Mouse (Mus musculus) mouse embryonic stem cell (cell line): ENCODE results near the gene Akip1.

Source experiments
- in situ Hi-C, 2 experiments: fragments of 300-500 bp; cut with MboI; formaldehyde crosslinking; loops; 1 replicate in 1 of 2; 3 replicates in 1 of 2; pipeline ENCODE4 v1.14.3; 2019 to 2020; ENCODE audit warnings: low sequenced_read_pairs in 2 of 2, low pct_unique_long_range_greater_than_20kb in 1 of 2, mixed read lengths in 1 of 2; ENCODE audit not compliant: unreplicated experiment in 1 of 2

Gene Akip1

GRCm38 (mm10) chr7:109703190-109704015 is at the start of gene Akip1, which contains the start of gene St5:
Gene Akip1 (plus strand): TSS chr7:109703690.
Gene St5 (minus strand): TSS chr7:109703605.
- in situ Hi-C loops: no loop called here

GRCm38 (mm10) chr7:109654871-109655270 is 48.6 kb upstream of the Akip1 start:
- in situ Hi-C loops: no loop called here

DNA sequence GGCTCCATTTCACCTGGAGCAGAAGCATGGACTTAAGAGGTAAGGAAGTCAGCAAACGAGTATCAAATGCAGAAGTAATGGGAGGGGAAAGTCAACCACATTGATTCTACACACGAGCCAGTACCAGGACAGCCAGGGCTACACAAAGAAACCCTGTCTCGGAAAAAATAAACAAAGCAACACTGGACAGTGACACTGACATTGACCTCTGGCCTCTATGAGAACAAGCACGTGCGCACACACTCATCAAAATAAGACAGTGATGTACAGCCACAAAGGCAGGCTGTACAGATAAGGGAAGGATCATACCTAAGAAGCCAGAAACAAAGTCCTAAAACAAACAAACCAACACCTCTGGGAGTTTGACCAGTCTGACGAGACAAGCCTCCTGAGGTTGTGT is 45.6 kb upstream of the Akip1 start:
- in situ Hi-C loops: no loop called here

DNA sequence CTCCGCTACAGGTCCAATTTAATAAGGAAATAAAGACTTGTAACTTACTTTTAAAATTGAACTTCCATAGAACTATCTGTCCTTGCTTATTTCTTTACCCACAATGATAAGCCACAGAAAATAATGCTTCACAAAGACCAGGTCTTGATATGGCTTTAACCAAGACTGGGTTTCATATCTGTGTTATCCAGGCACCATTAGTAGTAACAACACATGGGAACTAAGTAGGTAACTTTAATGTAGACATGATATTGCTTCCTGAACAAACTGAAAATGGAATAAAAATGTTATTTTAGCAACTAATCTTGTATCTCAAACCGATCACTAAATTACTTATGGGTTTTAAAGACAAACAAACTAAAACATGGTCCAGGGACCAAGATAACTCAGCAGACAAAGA is 44.2 kb upstream of the Akip1 start:
- in situ Hi-C loops: no loop called here

DNA sequence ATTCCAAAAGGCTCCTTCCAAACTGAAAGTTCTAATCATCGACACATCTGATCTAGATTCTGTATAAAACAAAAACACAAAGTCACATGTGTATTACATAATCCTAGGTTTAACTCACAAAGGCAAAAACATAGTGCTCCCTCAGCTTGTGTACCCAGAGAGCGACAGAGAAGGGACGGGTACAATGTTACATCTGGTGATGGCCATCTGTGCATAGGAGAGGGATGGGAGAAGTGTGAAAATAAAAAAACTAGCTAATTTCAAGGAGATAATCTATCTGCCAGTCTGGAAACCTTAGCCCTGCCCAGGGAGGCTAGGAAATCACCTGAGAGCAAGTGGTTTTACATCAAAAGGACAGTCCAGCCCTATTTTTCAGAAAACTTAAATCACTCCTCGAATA is 40.9 kb upstream of the Akip1 start:
- in situ Hi-C loops: no loop called here

DNA sequence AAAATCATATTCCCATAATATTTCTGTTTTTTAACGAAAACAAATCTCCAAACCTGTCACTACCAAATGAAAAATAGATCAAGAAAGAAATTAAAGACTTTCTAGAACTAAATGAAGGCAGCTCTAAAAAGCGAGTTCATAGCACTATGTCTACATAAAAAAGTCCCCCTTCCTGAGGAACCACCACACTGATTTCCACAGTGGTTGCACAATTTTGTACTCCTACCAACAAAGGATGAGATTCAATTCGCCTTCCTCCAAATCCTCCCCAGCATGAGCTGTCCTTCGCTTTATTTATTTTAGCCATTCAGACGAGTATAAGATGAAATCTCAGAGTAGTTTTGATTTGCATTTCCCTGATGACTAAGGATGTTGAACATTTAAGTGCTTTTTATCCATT is 36.8 kb upstream of the Akip1 start:
- in situ Hi-C loops: no loop called here

GRCm38 (mm10) chr7:109669426-109670170 is 33.9 kb upstream of the Akip1 start:
- in situ Hi-C loops: no loop called here

GRCm38 (mm10) chr7:109671581-109672471 is 31.7 kb upstream of the Akip1 start:
- in situ Hi-C loops: no loop called here

DNA sequence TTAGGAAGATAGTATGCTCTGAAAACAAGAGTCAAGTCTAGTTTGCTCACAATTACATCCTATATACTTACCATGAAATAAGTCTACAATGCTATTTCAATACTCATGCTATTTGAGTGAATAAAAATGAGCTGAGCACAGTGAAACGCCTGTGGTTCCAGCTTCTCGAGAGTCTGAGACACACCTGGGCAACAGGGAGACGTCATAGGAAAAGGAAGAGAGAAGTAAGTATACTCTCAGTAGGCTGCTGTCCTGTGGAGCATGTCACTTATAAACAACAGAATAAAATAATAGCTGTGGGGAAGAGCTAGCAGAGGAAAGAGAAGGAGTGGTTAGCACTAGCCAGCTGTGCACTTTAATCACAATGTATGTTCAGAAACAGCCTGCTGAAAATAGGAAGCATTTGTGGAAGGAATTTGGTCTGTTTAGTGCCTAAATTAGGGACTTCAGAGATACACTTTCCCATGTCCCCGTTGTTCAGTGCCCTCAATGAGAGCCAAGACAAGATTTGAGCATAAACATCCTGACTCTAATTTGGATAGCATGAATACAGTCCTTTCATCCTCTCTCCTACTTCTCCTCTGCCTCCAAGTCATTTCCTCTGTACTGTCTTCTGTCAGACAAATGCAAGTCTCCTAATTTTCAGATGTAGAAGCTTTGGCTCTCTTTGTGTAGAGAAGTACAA is 28.4 kb upstream of the Akip1 start:
- in situ Hi-C loops: no loop called here

GRCm38 (mm10) chr7:109680284-109680683 is 23.2 kb upstream of the Akip1 start:
- in situ Hi-C loops: no loop called here

DNA sequence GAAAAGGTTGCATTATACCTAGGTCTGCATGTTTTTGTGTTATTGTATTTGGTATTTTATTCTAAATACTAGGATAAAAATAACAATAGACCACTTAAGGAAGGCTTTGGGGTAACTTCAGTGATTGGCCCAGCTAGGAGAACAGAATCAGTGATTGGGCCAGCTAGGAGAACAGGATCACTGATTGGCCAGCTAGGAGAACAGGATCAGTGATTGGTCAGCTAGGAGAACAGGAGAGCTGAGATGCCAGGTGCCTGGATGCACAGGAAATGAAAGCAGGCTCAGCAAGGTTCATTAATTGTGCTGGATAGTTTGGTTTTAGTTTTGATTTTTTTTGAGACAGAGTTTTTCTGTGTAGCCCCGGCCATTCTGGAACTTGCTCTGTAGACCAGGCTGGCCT is 22.6 kb upstream of the Akip1 start:
- in situ Hi-C loops: no loop called here

DNA sequence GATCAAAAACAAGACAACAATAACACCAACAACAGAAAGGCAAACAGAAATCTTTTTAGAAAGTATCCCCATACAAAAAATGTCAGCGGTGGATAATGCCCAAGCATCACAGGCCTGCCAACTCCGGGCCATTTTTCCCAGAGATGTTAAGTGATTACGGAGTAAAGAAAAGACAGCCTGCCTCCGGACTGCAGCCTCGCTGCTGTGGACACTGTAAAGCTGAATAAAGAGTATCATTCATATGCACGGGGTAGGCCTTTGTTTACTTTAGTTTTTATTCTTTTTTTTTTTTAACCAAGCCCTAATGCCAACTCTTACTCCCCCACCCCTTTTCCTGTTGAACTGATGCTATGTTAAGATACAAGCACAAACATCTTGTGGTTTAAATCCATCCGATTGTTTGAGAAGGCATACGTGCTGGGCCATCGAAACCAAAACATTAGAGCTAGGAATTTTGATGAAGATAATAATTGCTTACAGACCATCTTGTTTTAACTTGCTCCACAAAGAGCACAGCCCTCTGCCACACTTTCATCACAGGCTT is 16.8 kb upstream of the Akip1 start:
- in situ Hi-C loops: no loop called here

- in situ Hi-C loops: loop anchor here in 1 of 2 experiments (10.0 kb wide), 1 partner anchor 165 kb away; no protein-coding TSS in a partner anchor
These were observed 13.4 kb upstream of the Akip1 start for GRCm38 (mm10) chr7:109690101-109690500.

GRCm38 (mm10) chr7:109690961-109691360 is 12.5 kb upstream of the Akip1 start:
- in situ Hi-C loops: loop anchor here in 1 of 2 experiments (10.0 kb wide), 1 partner anchor 166 kb away; no protein-coding TSS in a partner anchor

GRCm38 (mm10) chr7:109694576-109695338 is 8.7 kb upstream of the Akip1 start:
- in situ Hi-C loops: loop anchor here in 1 of 2 experiments (10.0 kb wide), 1 partner anchor 170 kb away; no protein-coding TSS in a partner anchor

- in situ Hi-C loops: loop anchor here in 1 of 2 experiments (10.0 kb wide), 1 partner anchor 171 kb away; no protein-coding TSS in a partner anchor
These were observed 8.2 kb upstream of the Akip1 start for GRCm38 (mm10) chr7:109695339-109695726.

- in situ Hi-C loops: no loop called here
These were observed 3.3 kb upstream of the Akip1 start for GRCm38 (mm10) chr7:109700213-109700612.
